Mouse (Mus musculus) MEL (cell line): Measurements from ENCODE around the gene Ifitm3.

Experiments used
- CTCF ChIP-seq, 3 experiments: IDR thresholded peaks in 2 of 3; conservative IDR thresholded peaks in 1 of 3; 2 replicates each; pipeline ENCODE4 v1.5.1; 2011 to 2012; ENCODE audit warnings: low read length in 3 of 3, low read depth in 2 of 3, mild to moderate bottlenecking in 2 of 3, improper control_type of control experiment in 1 of 3, inconsistent platforms in 1 of 3, mixed read lengths in 1 of 3, moderate library complexity in 1 of 3; ENCODE audit not compliant: control insufficient read depth in 1 of 3, insufficient read depth in 1 of 3, poor library complexity in 1 of 3, severe bottlenecking in 1 of 3
- EP300 ChIP-seq, 2 experiments: IDR thresholded peaks; 2 replicates each; pipeline ENCODE4 v1.6.1; 2011; ENCODE audit warnings: improper control_type of control experiment in 2 of 2, low read length in 2 of 2, low read depth in 1 of 2, mild to moderate bottlenecking in 1 of 2
- HCFC1 ChIP-seq: IDR thresholded peaks from 2 replicates; pipeline ENCODE4 v1.6.1; 2012; ENCODE audit warnings: low read depth, mild to moderate bottlenecking, inconsistent platforms, low read length, improper control_type of control experiment, moderate library complexity
- POLR2A ChIP-seq, 2 experiments: IDR thresholded peaks; 2 replicates each; pipeline ENCODE4 v1.6.1; 2011 to 2012; ENCODE audit warnings: low read length in 2 of 2, mild to moderate bottlenecking in 2 of 2, control low read depth in 1 of 2, improper control_type of control experiment in 1 of 2, low read depth in 1 of 2, moderate library complexity in 1 of 2; ENCODE audit not compliant: control insufficient read depth in 1 of 2, insufficient read depth in 1 of 2, poor library complexity in 1 of 2

DNA sequence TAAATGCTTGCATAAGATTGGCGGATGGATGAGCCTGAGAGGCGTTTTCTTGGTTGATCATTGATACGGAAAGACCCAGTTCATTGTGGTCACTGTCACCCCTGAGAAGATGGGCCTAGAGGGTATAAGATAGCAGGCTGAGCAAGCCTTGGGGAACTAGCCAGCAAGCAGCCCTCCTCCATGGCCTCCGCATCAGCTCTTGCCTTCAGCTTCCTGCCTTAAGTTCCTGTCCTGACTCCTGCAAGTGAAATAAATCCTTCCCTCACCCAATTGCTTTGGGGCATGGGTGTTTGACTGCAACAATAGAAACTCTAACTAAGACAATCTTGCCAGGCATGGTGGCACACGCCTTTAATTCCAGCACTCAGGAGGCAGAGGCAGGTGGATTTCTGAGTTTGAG, 50.5 kb downstream of the Ifitm3 start:
- TF ChIP-seq CTCF (IDR thresholded peaks at IDR 0.05 in 2 of 3, conservative IDR thresholded peaks at IDR 0.05 in 1 of 3; ENCODE audit: control insufficient read depth in 1 of 3, insufficient read depth in 1 of 3, low read depth in 2 of 3, low read length in 3 of 3, poor library complexity in 1 of 3, severe bottlenecking in 1 of 3) (no peak), POLR2A (IDR thresholded peaks at IDR 0.05; ENCODE audit: control insufficient read depth in 1 of 2, insufficient read depth in 1 of 2, low read depth in 1 of 2, low read length in 2 of 2, poor library complexity in 1 of 2) (no peak), HCFC1 (no peak), EP300 (IDR thresholded peaks at IDR 0.05; ENCODE audit: low read depth in 1 of 2, low read length in 2 of 2) (no peak)
